Mouse (Mus musculus): ENCODE measurements around the gene Ddx23. TPM values are rescaled to one million over a fixed set of nuclear protein-coding genes. Genes with fewer than 3 reads are reported as not detected.
A peak's percentile ranks its signal among the peaks of the same experiment; 100 is the strongest.

Ddx23 gene
- polyA plus RNA-seq (2015; fragmentation: Nextera tagmentation; extraction: Ambion mirVana), result 9.0 and 10.0 TPM in 2 replicates

DNA sequence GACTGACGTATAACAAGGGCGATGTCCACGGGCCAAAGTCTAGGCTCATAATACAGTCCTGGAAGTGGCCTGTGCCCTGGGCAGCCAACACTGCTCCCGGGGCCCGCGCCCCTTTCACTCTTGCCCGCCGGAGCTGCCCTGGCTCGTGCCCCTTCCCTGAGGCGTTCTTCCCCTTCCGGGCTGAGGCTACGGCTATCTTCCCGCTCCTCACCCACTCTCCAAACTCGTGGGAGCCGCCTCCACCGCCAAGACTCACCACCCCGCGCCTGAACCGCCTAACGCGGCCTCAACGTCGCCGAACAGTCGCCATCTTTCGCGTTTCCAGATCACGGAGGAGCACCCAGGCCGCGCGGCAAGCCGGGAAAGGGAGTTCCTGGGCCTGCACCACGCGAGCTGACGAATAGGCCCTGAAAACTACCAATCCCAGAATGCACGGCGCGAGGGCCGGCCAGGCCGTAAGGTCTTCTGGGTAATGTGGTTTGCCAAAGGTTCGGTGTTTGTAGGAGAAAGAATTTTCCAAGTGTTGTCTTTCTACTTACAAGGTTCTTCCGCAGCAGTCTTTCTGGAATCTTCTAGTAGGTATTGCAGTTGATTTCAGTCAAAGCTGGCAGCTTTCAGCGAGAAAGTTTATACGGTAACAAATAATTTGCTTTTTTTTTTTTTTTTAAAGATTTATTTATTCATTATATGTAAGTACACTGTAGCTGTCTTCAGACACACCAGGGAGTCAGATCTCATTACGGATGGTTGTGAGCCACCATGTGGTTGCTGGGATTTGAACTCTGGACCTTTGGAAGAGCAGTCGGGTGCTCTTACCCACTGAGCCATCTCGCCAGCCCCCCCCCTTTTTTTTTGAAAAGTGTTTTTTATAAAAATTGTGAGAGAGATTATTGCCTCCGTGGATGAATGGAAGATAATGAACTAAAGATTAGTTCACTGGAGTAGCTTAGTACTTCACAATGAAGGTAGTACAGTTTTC is at the start of gene Ddx23:
Ddx23 (minus strand) TSS at position 328 of the 979 bp plus-strand sequence.
- peaks cover 15% of the 10 kb centered on the region for H3K36me3 ChIP-seq (ENCODE audit: control insufficient read depth, insufficient read depth)
- no peaks in the 10 kb centered on the region for H3K27me3 ChIP-seq (ENCODE audit: control insufficient read depth, insufficient read depth, low read depth, low read length)
- H3K4me2 ChIP-seq (ENCODE audit: low read depth, low read length), result peak within 1 kb of the TSS; percentile 80
- H3K4me1 ChIP-seq (ENCODE audit: control insufficient read depth, low read depth, low read length), result peaks cover 6% of the 10 kb centered on the region
- ATAC-seq (ENCODE audit: low read depth), result peak; percentile 98
- no peaks in the 10 kb centered on the region for H3K9me3 ChIP-seq (replicated peaks; ENCODE audit: control insufficient read depth, low read length)
- WGBS (ENCODE audit: insufficient replicate concordance), result 2% methylated on average over 47 of the region's 48 CpGs
- H3K27ac ChIP-seq (ENCODE audit: low read length), result peak within 1 kb of the TSS; percentile 87
- H3K4me3 ChIP-seq (ENCODE audit: low read depth, low read length), result peak within 1 kb of the TSS; percentile 81
- peak within 1 kb of the TSS; percentile 87 for H3K9ac ChIP-seq (ENCODE audit: low read depth, low read length)

DNA sequence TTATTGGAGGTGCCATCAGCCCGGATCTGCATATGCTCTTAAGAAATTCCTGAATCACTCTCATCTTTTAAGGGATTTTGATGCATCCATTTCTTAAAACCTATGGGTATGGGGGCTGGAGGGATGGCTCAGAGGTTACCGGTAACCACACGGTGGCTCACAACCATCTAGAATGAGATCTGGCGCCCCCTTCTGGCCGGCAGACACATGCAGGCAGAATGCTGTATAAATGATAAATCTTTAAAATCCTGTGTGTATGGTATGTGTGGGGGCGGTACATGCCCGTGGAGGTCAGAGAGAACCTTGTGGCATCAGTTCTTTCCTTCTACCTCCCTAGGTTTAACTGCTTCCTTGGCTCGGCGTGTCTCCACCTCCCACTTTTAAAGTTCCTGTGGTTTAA is 47.7 kb upstream of the Ddx23 start:
- Histone ChIP-seq H3K27ac (ENCODE audit: low read length) (no peak overlapping the region), H3K4me1 (ENCODE audit: control insufficient read depth, low read depth, low read length) (no peaks in the 10 kb centered on the region), H3K9ac (ENCODE audit: low read depth, low read length) (no peak overlapping the region), H3K36me3 (ENCODE audit: control insufficient read depth, insufficient read depth) (no peaks in the 10 kb centered on the region), H3K4me2 (ENCODE audit: low read depth, low read length) (no peak overlapping the region), H3K27me3 (ENCODE audit: control insufficient read depth, insufficient read depth, low read depth, low read length) (no peaks in the 10 kb centered on the region), H3K4me3 (ENCODE audit: low read depth, low read length) (no peak overlapping the region), H3K9me3 (replicated peaks; ENCODE audit: control insufficient read depth, low read length) (no peaks in the 10 kb centered on the region)
- ATAC-seq (ENCODE audit: low read depth), result no peak
- WGBS (ENCODE audit: insufficient replicate concordance), result 12% methylated on average over 9 of the region's 9 CpGs

DNA sequence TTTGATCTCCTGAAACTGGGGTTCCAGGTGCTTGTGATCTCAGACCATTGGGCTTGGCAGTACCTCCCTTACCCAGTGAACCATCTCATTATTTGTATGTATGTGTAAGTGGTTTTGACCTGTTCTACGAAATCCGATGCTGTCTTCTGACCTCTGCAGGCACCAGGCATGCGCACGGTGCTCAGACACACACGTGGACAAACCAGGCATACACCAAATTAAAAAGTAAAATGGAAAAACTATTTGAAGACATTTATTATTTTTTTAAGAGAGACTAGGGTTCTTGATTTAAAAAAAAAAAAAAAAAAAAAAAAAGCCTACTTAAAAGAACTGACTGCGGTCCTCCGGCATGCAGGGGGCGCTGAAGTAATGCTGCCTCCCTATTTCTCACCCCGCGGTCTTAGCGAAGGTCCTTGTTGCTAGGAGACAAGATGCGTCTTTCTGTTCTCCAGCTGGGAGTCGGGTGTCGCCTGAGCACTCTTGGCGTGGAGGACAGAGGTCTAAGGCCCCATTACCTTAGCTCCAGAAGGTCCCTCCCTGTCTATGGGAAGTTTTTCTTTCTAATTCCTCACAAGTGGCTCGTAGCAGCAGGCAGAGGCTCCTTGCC is 45.2 kb upstream of the Ddx23 start, which contains the start of gene Ccdc65:
Ccdc65 (plus strand) TSS at position 442 of the 607 bp plus-strand sequence.
- WGBS (ENCODE audit: insufficient replicate concordance), result 17% methylated on average over 16 of the region's 16 CpGs
- Histone ChIP-seq H3K4me3 (ENCODE audit: low read depth, low read length) (peak within 1 kb of the TSS; percentile 37), H3K9ac (ENCODE audit: low read depth, low read length) (no peak within 1 kb of the TSS), H3K9me3 (replicated peaks; ENCODE audit: control insufficient read depth, low read length) (no peaks in the 10 kb centered on the region), H3K36me3 (ENCODE audit: control insufficient read depth, insufficient read depth) (no peaks in the 10 kb centered on the region), H3K27ac (ENCODE audit: low read length) (no peak within 1 kb of the TSS), H3K4me2 (ENCODE audit: low read depth, low read length) (peak within 1 kb of the TSS; percentile 51), H3K4me1 (ENCODE audit: control insufficient read depth, low read depth, low read length) (no peaks in the 10 kb centered on the region), H3K27me3 (ENCODE audit: control insufficient read depth, insufficient read depth, low read depth, low read length) (peaks cover 5% of the 10 kb centered on the region; the same call in 1 of the 2 replicates)
- ATAC-seq (ENCODE audit: low read depth), result no peak

DNA sequence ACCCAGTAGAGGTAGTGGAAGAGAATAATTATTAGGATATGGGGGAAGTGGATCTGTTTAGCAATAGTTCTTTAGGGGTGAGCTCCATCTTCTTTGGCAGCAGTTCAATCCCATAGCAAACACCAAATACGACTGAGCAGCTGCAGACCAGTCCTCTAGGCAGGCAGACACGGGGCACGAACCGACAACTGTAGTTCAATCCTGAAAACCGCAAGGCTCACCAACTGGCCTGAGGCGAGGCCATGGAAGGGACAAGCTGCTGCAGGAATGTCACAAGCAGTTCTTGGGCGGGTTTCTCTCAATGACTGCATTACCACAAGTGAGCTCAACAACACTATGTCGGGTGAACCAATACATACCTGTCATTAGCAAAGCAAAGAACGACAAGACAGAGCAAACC is 41.6 kb upstream of the Ddx23 start:
- Histone ChIP-seq H3K9me3 (replicated peaks; ENCODE audit: control insufficient read depth, low read length) (no peaks in the 10 kb centered on the region), H3K27ac (ENCODE audit: low read length) (no peak overlapping the region), H3K9ac (ENCODE audit: low read depth, low read length) (no peak overlapping the region), H3K4me2 (ENCODE audit: low read depth, low read length) (no peak overlapping the region), H3K4me1 (ENCODE audit: control insufficient read depth, low read depth, low read length) (no peaks in the 10 kb centered on the region; the same call in 1 of the 2 replicates), H3K36me3 (ENCODE audit: control insufficient read depth, insufficient read depth) (no peaks in the 10 kb centered on the region), H3K4me3 (ENCODE audit: low read depth, low read length) (no peak overlapping the region), H3K27me3 (ENCODE audit: control insufficient read depth, insufficient read depth, low read depth, low read length) (peaks cover 22% of the 10 kb centered on the region)
- ATAC-seq (ENCODE audit: low read depth), result no peak
- WGBS (ENCODE audit: insufficient replicate concordance), result 43% methylated on average over 9 of the region's 9 CpGs

DNA sequence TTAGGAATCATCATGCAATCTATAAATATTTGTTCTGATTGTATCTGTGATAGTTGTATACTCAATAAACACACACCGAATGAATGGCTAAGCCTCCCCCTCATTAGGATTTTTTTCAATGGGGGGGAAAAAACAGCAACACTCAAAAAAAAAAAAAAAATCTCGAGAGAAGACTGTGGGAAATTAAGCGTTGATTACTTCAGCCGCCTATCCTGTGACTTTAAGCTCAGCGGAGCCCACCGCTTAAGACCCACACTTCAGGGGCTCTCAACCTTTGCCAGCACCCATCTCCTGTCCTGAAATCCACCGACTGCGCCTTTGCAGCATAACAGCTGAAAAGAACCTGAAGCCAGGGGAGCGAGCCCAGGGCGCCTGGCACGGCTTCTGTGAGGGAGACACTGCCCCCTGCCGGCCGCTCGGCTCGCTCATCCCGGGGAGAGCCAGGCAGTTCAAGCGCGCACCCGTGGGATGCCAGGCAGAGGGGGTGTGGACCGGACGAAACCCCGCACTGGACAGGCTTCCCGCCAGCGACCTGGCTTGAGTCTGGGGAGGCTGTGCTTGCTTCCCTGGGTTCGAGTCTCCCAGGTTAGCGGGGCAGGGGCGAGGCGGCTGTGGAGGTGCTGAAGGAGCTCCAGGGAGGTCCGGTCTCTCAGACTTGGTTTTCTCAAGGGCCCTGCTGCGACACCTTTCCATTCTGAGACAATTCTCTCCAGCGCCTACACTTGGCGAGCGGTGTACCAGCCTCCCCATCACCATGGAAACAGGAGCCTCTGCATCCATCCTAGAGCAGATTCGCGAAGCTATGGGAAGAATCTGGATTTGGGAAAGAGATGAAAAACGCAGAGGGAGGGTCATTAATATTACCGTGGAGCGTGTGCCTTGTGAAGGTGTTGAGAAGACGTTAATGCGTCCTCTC is 36.8 kb upstream of the Ddx23 start:
- no peaks in the 10 kb centered on the region; the same call in 1 of the 2 replicates for H3K4me1 ChIP-seq (ENCODE audit: control insufficient read depth, low read depth, low read length)
- H3K4me2 ChIP-seq (ENCODE audit: low read depth, low read length), result peak overlapping the region; percentile 10
- H3K9ac ChIP-seq (ENCODE audit: low read depth, low read length), result no peak overlapping the region
- H3K9me3 ChIP-seq (replicated peaks; ENCODE audit: control insufficient read depth, low read length), result no peaks in the 10 kb centered on the region
- H3K36me3 ChIP-seq (ENCODE audit: control insufficient read depth, insufficient read depth), result no peaks in the 10 kb centered on the region
- peak; percentile 54; the same call in 1 of the 2 replicates for ATAC-seq (ENCODE audit: low read depth)
- H3K27me3 ChIP-seq (ENCODE audit: control insufficient read depth, insufficient read depth, low read depth, low read length), result peaks cover 23% of the 10 kb centered on the region
- no peak overlapping the region for H3K4me3 ChIP-seq (ENCODE audit: low read depth, low read length)
- WGBS (ENCODE audit: insufficient replicate concordance), result 7% methylated on average over 40 of the region's 40 CpGs
- no peak overlapping the region for H3K27ac ChIP-seq (ENCODE audit: low read length)

DNA sequence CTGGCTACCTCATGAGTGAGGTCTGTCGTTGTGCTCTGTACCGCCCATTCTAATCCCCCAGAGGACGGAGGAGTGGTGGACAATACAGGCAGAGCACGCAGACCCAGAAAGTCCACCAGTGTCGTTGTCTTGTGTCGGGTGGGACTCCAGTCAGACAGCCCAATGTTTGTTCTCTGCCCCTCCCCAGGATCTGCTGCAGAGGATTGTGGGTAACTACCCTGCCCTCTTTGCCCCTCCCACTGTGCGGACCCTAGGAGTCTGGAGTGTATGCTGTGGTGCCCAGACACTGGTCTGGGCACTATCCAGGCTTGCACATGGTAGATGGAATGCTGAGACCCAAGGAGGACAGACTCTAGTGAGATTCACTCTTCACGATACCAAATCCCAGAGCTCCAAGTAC is 33.5 kb upstream of the Ddx23 start:
- Histone ChIP-seq H3K4me3 (ENCODE audit: low read depth, low read length) (no peak overlapping the region), H3K27me3 (ENCODE audit: control insufficient read depth, insufficient read depth, low read depth, low read length) (peaks cover 15% of the 10 kb centered on the region), H3K4me1 (ENCODE audit: control insufficient read depth, low read depth, low read length) (no peaks in the 10 kb centered on the region; the same call in 1 of the 2 replicates), H3K36me3 (ENCODE audit: control insufficient read depth, insufficient read depth) (no peaks in the 10 kb centered on the region), H3K4me2 (ENCODE audit: low read depth, low read length) (no peak overlapping the region), H3K27ac (ENCODE audit: low read length) (no peak overlapping the region), H3K9me3 (replicated peaks; ENCODE audit: control insufficient read depth, low read length) (no peaks in the 10 kb centered on the region), H3K9ac (ENCODE audit: low read depth, low read length) (no peak overlapping the region)
- no peak for ATAC-seq (ENCODE audit: low read depth)
- WGBS (ENCODE audit: insufficient replicate concordance), result 43% methylated on average over 8 of the region's 8 CpGs

DNA sequence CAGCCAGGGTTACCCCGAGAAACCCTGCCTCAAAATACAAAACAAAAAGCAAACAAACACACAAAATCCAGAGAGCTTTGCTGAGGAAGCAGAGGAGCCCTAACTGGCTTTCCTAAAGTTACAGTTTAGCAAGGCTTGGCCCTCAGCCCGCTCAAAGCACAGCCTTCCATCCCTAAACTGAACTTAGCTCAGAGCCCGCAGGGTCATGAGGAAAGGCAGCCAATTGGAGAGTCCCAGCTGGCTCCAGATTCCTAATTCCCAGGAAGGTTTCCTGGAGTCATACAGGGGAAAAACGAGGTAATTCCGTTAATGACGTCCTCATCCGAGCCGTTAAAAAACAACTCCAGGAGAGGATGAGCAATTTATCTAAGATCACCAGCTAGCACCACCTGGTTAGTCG is 33.0 kb upstream of the Ddx23 start:
- ATAC-seq (ENCODE audit: low read depth), result no peak
- H3K4me1 ChIP-seq (ENCODE audit: control insufficient read depth, low read depth, low read length), result no peaks in the 10 kb centered on the region; the same call in 1 of the 2 replicates
- no peak overlapping the region for H3K27ac ChIP-seq (ENCODE audit: low read length)
- H3K27me3 ChIP-seq (ENCODE audit: control insufficient read depth, insufficient read depth, low read depth, low read length), result peaks cover 11% of the 10 kb centered on the region
- no peak overlapping the region for H3K9ac ChIP-seq (ENCODE audit: low read depth, low read length)
- H3K9me3 ChIP-seq (replicated peaks; ENCODE audit: control insufficient read depth, low read length), result no peaks in the 10 kb centered on the region
- no peak overlapping the region for H3K4me2 ChIP-seq (ENCODE audit: low read depth, low read length)
- H3K36me3 ChIP-seq (ENCODE audit: control insufficient read depth, insufficient read depth), result no peaks in the 10 kb centered on the region
- H3K4me3 ChIP-seq (ENCODE audit: low read depth, low read length), result no peak overlapping the region
- 46% methylated on average over 9 of the region's 9 CpGs for WGBS (ENCODE audit: insufficient replicate concordance)

DNA sequence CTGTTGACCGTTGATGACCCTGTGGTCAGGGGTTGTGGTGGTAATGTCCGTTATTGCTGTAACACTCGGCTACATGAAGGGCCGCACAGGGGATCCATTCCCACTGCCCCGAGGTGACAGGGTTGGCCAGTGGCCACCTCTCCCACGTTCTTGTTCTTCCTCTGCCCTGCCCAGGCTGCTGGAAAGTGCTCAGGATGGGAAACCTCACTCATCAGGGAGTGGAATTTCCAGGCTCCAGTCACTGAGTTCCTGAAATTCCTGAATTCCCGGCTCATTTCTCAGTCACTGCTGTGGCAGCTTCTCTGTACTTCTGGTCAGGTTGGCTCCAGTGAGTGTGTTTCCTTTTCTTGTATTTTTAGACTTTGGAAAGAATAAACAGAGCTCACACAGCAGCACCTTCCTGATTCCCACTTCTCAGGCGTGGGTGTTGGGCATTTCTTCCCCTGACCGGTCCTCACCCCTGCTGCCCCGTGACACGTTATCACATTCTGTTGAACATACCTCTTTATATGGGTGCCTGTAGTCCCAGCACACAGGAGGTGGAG is 29.5 kb upstream of the Ddx23 start:
- no peak for ATAC-seq (ENCODE audit: low read depth)
- H3K4me3 ChIP-seq (ENCODE audit: low read depth, low read length), result no peak overlapping the region
- no peak overlapping the region for H3K4me2 ChIP-seq (ENCODE audit: low read depth, low read length)
- H3K9ac ChIP-seq (ENCODE audit: low read depth, low read length), result no peak overlapping the region
- no peaks in the 10 kb centered on the region for H3K36me3 ChIP-seq (ENCODE audit: control insufficient read depth, insufficient read depth)
- no peaks in the 10 kb centered on the region for H3K4me1 ChIP-seq (ENCODE audit: control insufficient read depth, low read depth, low read length)
- 33% methylated on average over 11 of the region's 11 CpGs for WGBS (ENCODE audit: insufficient replicate concordance)
- no peak overlapping the region for H3K27ac ChIP-seq (ENCODE audit: low read length)
- H3K9me3 ChIP-seq (replicated peaks; ENCODE audit: control insufficient read depth, low read length), result no peaks in the 10 kb centered on the region
- H3K27me3 ChIP-seq (ENCODE audit: control insufficient read depth, insufficient read depth, low read depth, low read length), result no peaks in the 10 kb centered on the region

All from liver, embryonic 16.5 days (tissue).